Mouse (Mus musculus) heart, postnatal 0 days (tissue): Measurements from ENCODE around the gene Ppl.

Source experiments
- CTCF ChIP-seq: IDR thresholded peaks from 2 replicates; pipeline ENCODE4 v1.5.1; 2016; ENCODE audit warnings: antibody characterized with exemption, control low read depth, low read depth
- EP300 ChIP-seq: IDR thresholded peaks from 2 replicates; pipeline ENCODE4 v1.6.1; 2016; ENCODE audit warnings: antibody characterized with exemption, low read depth

GRCm38 (mm10) chr16:5089021-5089420 lies 43.2 kb downstream of the Ppl start:
- TF ChIP-seq CTCF (no peak), EP300 (no peak)
